Mouse (Mus musculus): Measurements from ENCODE around the gene Gar1. TPM values are rescaled to one million over a fixed set of nuclear protein-coding genes. Genes with fewer than 3 reads are reported as not detected.
A peak's percentile ranks its signal among the peaks of the same experiment; 100 is the strongest.

The Gar1 gene
- 59.0 and 97.1 TPM in 2 replicates for polyA plus RNA-seq (2016; fragmentation: Nextera tagmentation; extraction: Ambion mirVana)

- Histone ChIP-seq H3K36me3 (peaks cover 25% of the 10 kb centered on the region), H3K27ac (peak within 1 kb of the TSS; percentile 91), H3K9me3 (no peaks in the 10 kb centered on the region), H3K4me1 (peaks cover 14% of the 10 kb centered on the region), H3K27me3 (ENCODE audit: insufficient read depth, poor library complexity, severe bottlenecking) (no peaks in the 10 kb centered on the region), H3K4me3 (peak within 1 kb of the TSS; percentile 82)
- DNase-seq (ENCODE audit: low spot score): peak; percentile 97
- WGBS: under 1% methylated on average over 60 of the region's 60 CpGs
Observed at GRCm38 (mm10) chr3:129831035-129831568, at the start of gene Gar1. Gene Gar1, minus strand, starts transcription at chr3:129831396.

DNA sequence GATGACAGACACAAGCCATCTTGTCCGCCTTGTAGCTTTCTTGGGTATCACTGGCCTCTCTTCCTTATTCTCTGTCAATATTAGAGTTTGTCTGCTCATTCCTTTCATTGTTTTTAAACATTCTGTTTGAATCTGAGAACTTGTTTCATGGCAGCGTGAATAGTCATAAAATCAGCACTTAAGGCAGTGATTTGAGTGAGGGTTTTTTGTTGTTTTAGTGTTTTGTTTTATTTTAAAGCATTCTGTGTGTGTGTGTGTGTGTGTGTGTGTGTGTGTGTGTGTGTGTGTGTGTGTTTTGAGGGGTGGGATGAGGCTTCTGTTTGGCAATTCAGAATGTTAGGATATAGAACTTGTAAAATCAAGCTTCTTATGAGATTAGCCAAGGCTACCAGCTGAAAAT, 48.7 kb upstream of the Gar1 start:
- H3K4me1 ChIP-seq: peaks cover 14% of the 10 kb centered on the region
- H3K27me3 ChIP-seq (ENCODE audit: insufficient read depth, poor library complexity, severe bottlenecking): no peaks in the 10 kb centered on the region
- 84% methylated on average over 2 of the region's 2 CpGs for WGBS
- H3K4me3 ChIP-seq: peak overlapping the region; percentile 79; the same call in 1 of the 2 replicates
- DNase-seq (ENCODE audit: low spot score): no peak
- no peak overlapping the region for H3K27ac ChIP-seq
- H3K9me3 ChIP-seq: no peaks in the 10 kb centered on the region
- H3K36me3 ChIP-seq: no peaks in the 10 kb centered on the region

GRCm38 (mm10) chr3:129879131-129879757, 48.0 kb upstream of the Gar1 start:
- peak overlapping the region; percentile 92 for H3K27ac ChIP-seq
- H3K36me3 ChIP-seq: no peaks in the 10 kb centered on the region
- WGBS: 2% methylated on average over 25 of the region's 25 CpGs
- DNase-seq (ENCODE audit: low spot score): peak; percentile 80
- no peaks in the 10 kb centered on the region for H3K27me3 ChIP-seq (ENCODE audit: insufficient read depth, poor library complexity, severe bottlenecking)
- H3K9me3 ChIP-seq: no peaks in the 10 kb centered on the region
- peaks cover 14% of the 10 kb centered on the region for H3K4me1 ChIP-seq
- H3K4me3 ChIP-seq: peak overlapping the region; percentile 79

GRCm38 (mm10) chr3:129878405-129879021, 47.3 kb upstream of the Gar1 start, which contains the start of gene Pla2g12a:
Gene Pla2g12a, plus strand, starts transcription at chr3:129878606.
- Histone ChIP-seq H3K27me3 (ENCODE audit: insufficient read depth, poor library complexity, severe bottlenecking) (no peaks in the 10 kb centered on the region), H3K9me3 (no peaks in the 10 kb centered on the region), H3K36me3 (no peaks in the 10 kb centered on the region), H3K4me3 (peak within 1 kb of the TSS; percentile 79), H3K27ac (peak within 1 kb of the TSS; percentile 92), H3K4me1 (peaks cover 14% of the 10 kb centered on the region)
- peak; percentile 90 for DNase-seq (ENCODE audit: low spot score)
- under 1% methylated on average over 64 of the region's 66 CpGs for WGBS

DNA sequence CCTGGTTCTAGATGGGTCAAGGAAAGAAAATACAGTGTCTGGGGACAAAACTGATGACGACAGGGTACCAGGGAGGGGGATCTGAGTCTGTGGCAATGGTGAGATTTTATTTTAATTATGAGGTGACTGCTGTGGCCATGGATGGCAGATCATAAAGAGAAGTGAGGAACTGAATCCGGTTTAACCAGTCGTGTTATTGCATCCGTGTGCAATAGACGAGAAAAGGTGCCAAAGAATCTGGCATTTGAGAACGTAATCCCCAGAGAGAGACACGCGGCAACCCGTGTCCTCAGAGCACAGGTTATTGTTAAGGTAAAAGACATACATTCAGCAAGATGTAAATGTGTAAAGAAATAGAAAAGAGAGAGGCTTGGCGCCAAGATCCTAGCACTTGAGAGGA, 46.1 kb upstream of the Gar1 start:
- DNase-seq (ENCODE audit: low spot score): no peak
- 90% methylated on average over 10 of the region's 10 CpGs for WGBS
- H3K9me3 ChIP-seq: no peaks in the 10 kb centered on the region

GRCm38 (mm10) chr3:129863698-129864097, 32.5 kb upstream of the Gar1 start:
- 41% methylated on average over 14 of the region's 14 CpGs for WGBS
- Histone ChIP-seq H3K4me3 (no peak overlapping the region), H3K27me3 (ENCODE audit: insufficient read depth, poor library complexity, severe bottlenecking) (no peaks in the 10 kb centered on the region), H3K9me3 (no peaks in the 10 kb centered on the region), H3K36me3 (no peaks in the 10 kb centered on the region), H3K27ac (no peak overlapping the region), H3K4me1 (no peaks in the 10 kb centered on the region)
- DNase-seq (ENCODE audit: low spot score): peak; percentile 79

More for the DNA sequence above, 46.1 kb upstream of the Gar1 start:
- H3K4me1 ChIP-seq: peaks cover 14% of the 10 kb centered on the region
- H3K36me3 ChIP-seq: no peaks in the 10 kb centered on the region
- H3K27ac ChIP-seq: no peak overlapping the region
- no peaks in the 10 kb centered on the region for H3K27me3 ChIP-seq (ENCODE audit: insufficient read depth, poor library complexity, severe bottlenecking)
- H3K4me3 ChIP-seq: no peak overlapping the region

DNA sequence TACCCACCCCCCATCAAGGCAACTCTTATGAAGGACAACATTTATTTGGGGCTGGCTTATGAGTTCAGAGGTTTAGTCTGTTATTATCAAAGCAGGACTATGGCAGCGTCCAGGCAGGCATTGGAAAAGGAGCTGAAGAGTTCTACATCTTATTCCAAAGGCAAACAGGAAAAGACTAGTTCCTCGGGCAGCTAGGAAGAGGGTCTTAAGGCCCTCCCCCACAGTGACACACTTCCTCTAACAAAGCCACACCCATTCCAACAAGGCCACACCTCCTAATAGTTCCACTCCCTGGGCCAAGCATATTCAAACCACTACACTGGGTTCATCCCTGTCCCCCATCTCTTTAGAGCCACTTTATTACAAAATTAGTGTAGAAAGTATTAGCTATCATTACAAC, 31.4 kb upstream of the Gar1 start:
- Histone ChIP-seq H3K4me3 (no peak overlapping the region), H3K36me3 (no peaks in the 10 kb centered on the region), H3K4me1 (no peaks in the 10 kb centered on the region), H3K9me3 (peaks cover 2% of the 10 kb centered on the region), H3K27me3 (ENCODE audit: insufficient read depth, poor library complexity, severe bottlenecking) (no peaks in the 10 kb centered on the region), H3K27ac (no peak overlapping the region)
- 61% methylated on average over 2 of the region's 2 CpGs for WGBS
- no peak for DNase-seq (ENCODE audit: low spot score)

GRCm38 (mm10) chr3:129846846-129847245, 15.7 kb upstream of the Gar1 start:
- WGBS: 80% methylated on average over 7 of the region's 7 CpGs
- H3K27ac ChIP-seq: no peak overlapping the region

GRCm38 (mm10) chr3:129845868-129846267, 14.7 kb upstream of the Gar1 start:
- Histone ChIP-seq H3K4me3 (no peak overlapping the region), H3K9me3 (no peaks in the 10 kb centered on the region), H3K27ac (no peak overlapping the region), H3K27me3 (ENCODE audit: insufficient read depth, poor library complexity, severe bottlenecking) (0 out of 2 replicates have a peak, but pooled peaks cover 3% of the 10 kb centered on the region), H3K4me1 (no peaks in the 10 kb centered on the region), H3K36me3 (no peaks in the 10 kb centered on the region)
- WGBS: 79% methylated on average over 2 of the region's 2 CpGs
- DNase-seq (ENCODE audit: low spot score): no peak

More at GRCm38 (mm10) chr3:129846846-129847245, 15.7 kb upstream of the Gar1 start:
- H3K9me3 ChIP-seq: no peaks in the 10 kb centered on the region
- H3K4me1 ChIP-seq: no peaks in the 10 kb centered on the region
- 0 out of 2 replicates have a peak, but pooled peaks cover 3% of the 10 kb centered on the region for H3K27me3 ChIP-seq (ENCODE audit: insufficient read depth, poor library complexity, severe bottlenecking)
- H3K36me3 ChIP-seq: no peaks in the 10 kb centered on the region
- no peak overlapping the region for H3K4me3 ChIP-seq
- DNase-seq (ENCODE audit: low spot score): no peak

DNA sequence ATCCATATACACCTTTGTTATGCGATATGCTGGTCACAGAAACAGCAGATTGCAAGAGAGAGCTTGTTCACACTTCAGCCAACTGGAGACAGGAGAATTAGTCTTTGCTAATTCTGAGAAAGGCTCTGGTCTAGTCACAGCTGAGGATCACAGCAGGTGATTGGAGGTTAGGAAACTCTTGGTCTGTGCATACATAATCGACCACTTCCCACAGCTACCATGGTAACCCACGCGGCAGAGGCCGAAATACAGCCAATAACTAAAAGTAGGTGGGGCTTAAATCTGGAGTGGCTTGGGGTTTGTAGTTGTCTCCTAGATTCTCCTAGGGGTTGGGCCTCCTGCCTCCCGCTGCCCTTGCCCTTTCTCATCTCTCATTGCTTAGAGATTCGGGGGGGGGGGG, 6.8 kb upstream of the Gar1 start:
- WGBS: 41% methylated on average over 7 of the region's 7 CpGs
- Histone ChIP-seq H3K36me3 (no peaks in the 10 kb centered on the region), H3K4me1 (peaks cover 6% of the 10 kb centered on the region; the same call in 1 of the 2 replicates), H3K27me3 (ENCODE audit: insufficient read depth, poor library complexity, severe bottlenecking) (no peaks in the 10 kb centered on the region), H3K9me3 (no peaks in the 10 kb centered on the region), H3K27ac (no peak overlapping the region), H3K4me3 (no peak overlapping the region)
- DNase-seq (ENCODE audit: low spot score): no peak

- H3K27ac ChIP-seq: no peak overlapping the region
- H3K9me3 ChIP-seq: no peaks in the 10 kb centered on the region
- H3K27me3 ChIP-seq (ENCODE audit: insufficient read depth, poor library complexity, severe bottlenecking): no peaks in the 10 kb centered on the region
- no peak overlapping the region for H3K4me3 ChIP-seq
- H3K36me3 ChIP-seq: no peaks in the 10 kb centered on the region
- 77% methylated on average over 6 of the region's 6 CpGs for WGBS
- DNase-seq (ENCODE audit: low spot score): no peak
- H3K4me1 ChIP-seq: peaks cover 6% of the 10 kb centered on the region; the same call in 1 of the 2 replicates
Observed at GRCm38 (mm10) chr3:129836965-129837364, 5.8 kb upstream of the Gar1 start.

DNA sequence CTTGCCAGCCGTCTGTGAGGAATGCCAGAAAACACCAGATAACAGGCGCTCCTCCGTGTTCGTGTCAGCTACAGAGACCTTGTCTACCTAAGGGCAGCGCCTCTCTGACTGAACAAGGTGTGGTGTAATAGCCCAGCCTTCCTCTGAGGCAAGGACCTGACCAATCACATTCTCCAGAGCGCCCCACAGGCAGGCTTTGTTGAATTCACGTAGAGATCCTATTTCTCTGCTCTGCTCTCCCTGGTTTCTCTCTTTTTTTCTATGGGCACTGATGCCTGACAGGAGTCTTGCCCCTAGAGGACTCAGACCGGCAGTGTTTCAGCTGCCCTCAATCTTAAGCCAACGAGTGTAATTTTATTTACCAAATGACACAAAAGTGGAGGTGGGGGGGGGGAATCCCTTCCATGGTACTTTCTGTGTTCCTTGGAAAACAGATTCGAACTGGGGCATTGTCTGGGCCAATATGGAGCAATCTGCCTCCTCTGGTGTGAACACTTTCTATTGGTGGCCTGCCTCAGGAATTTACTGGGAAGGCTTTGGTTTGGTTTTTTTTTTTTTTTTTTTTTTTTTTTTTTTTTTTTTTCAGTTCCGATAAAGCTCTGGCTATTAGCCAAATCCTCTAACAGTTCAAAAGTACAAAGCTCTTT, 5.0 kb upstream of the Gar1 start:
- Histone ChIP-seq H3K36me3 (no peaks in the 10 kb centered on the region), H3K27ac (peak overlapping the region; percentile 43; the same call in 1 of the 2 replicates), H3K4me3 (0 out of 2 replicates have a peak overlapping the region, but pooled peaks have one; percentile 22), H3K4me1 (peaks cover 6% of the 10 kb centered on the region; the same call in 1 of the 2 replicates), H3K9me3 (no peaks in the 10 kb centered on the region), H3K27me3 (ENCODE audit: insufficient read depth, poor library complexity, severe bottlenecking) (no peaks in the 10 kb centered on the region)
- DNase-seq (ENCODE audit: low spot score): peak; percentile 73
- 14% methylated on average over 11 of the region's 11 CpGs for WGBS

All from heart, embryonic 10.5 days (tissue).